Mouse (Mus musculus) heart, adult 2 months (tissue): ENCODE results near the gene Esr1. TPM values are rescaled to one million over a fixed set of nuclear protein-coding genes. Genes with fewer than 3 reads are reported as not detected.

ENCODE experiments used
- DNase-seq, 2 experiments: peaks; one replicate each; pipeline ENCODE4 v3.0.0; 2021
- H3K27ac ChIP-seq: fragments of 200-600 bp; 2 replicates; pipeline ENCODE4 v1.8.1; 2022
- H3K27me3 ChIP-seq: fragments of 200-500 bp; 2 replicates; pipeline ENCODE4 v1.6.1; 2012; ENCODE audit warnings: mild to moderate bottlenecking, low read length, inconsistent platforms, mixed read lengths; ENCODE audit not compliant: control insufficient read depth, insufficient read depth
- H3K36me3 ChIP-seq: fragments of 200-500 bp; 2 replicates; pipeline ENCODE4 v1.6.1; 2012; ENCODE audit warnings: low read length, inconsistent platforms; ENCODE audit not compliant: control insufficient read depth, insufficient read depth
- H3K4me1 ChIP-seq: fragments of 200-500 bp; 2 replicates; pipeline ENCODE4 v1.6.1; 2011; ENCODE audit warnings: low read length; ENCODE audit not compliant: control insufficient read depth, insufficient read depth
- H3K4me3 ChIP-seq: fragments of 200-600 bp; 2 replicates; pipeline ENCODE4 v1.8.1; 2022
- H3K79me2 ChIP-seq: fragments of 200-500 bp; replicated peaks from 2 replicates; pipeline ENCODE4 v1.6.1; 2012; ENCODE audit warnings: mild to moderate bottlenecking, inconsistent platforms, low read length, moderate library complexity, mixed read lengths; ENCODE audit not compliant: control insufficient read depth, insufficient read depth
- H3K9ac ChIP-seq: fragments of 200-500 bp; 2 replicates; pipeline ENCODE4 v1.6.1; 2012; ENCODE audit warnings: low read depth, mild to moderate bottlenecking, control low read depth, inconsistent platforms, low read length, mixed read lengths
- CTCF ChIP-seq: fragments of 200-600 bp; IDR thresholded peaks from 2 replicates; pipeline ENCODE4 v1.8.1; 2022; ENCODE audit warnings: antibody characterized with exemption, mild to moderate bottlenecking, moderate library complexity
- EP300 ChIP-seq: fragments of 200-500 bp; IDR thresholded peaks from 2 replicates; pipeline ENCODE4 v1.6.1; 2011; ENCODE audit warnings: low read depth, low read length, control low read depth; ENCODE audit not compliant: insufficient read depth
- POLR2A ChIP-seq: fragments of 200-500 bp; IDR thresholded peaks from 2 replicates; pipeline ENCODE4 v1.6.1; 2011; ENCODE audit warnings: mild to moderate bottlenecking, low read depth, low read length, control low read depth; ENCODE audit not compliant: insufficient read depth
- WGBS: fragments of 180-500 bp; shearing (Covaris S2); methylation state at CpG from one replicate; pipeline ENCODE4 v1.1.7; 2018; 5-methylcytosine and 5-hydroxymethylcytosine counted together
- intact Hi-C: fragments of 180-260 bp; cut with DNase I; formaldehyde crosslinking; loops from one replicate; pipeline ENCODE4 v1.15.1; 2025
- polyA plus RNA-seq: library from polyadenylated mRNA; depleted of rRNA; stranded (reverse); fragments of >200 nt; gene quantifications from 2 replicates; pipeline ENCODE4 v1.2.3, GENCODE M21; 2012
- total RNA-seq, 2 experiments: library from RNA; stranded (reverse); gene quantifications; 2 replicates each; pipeline ENCODE4 v1.2.3; 2021

Esr1 gene
- total and polyA plus RNA-seq, 3 experiments, result 0.70 to 1.0 (median 0.88) TPM

DNA sequence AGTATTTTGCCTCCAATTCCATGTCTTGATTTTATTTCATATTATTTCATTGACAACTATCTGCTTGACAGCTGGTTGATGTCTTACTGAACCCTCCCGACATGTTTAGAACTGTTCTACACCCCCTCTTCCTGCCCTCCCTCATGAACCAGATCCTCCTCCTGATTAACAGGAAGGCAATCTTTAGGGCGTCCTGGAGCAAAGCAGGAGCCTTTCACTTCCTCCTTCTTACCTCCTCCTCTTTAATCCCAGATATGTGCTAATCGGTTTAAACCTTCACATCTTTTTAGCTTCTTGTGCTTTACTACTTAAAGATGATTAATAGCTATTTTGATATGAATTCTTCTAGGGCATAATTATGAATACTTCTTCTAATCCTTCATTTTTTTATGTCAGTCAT is 166.6 kb downstream of the Esr1 start:
- intact Hi-C loops, result no loop called here
- no peaks in the 10 kb centered on the region for H3K79me2 ChIP-seq
- H3K9ac ChIP-seq, result no peak overlapping the region
- no peaks in the 10 kb centered on the region; the same call in none of the 2 replicates for H3K4me1 ChIP-seq
- no peaks in the 10 kb centered on the region for H3K36me3 ChIP-seq
- no peak for DNase-seq
- H3K4me3 ChIP-seq, result no peak overlapping the region
- H3K27me3 ChIP-seq, result no peaks in the 10 kb centered on the region
- H3K27ac ChIP-seq, result no peak overlapping the region
- no peak for TF ChIP-seq CTCF
- no peak for TF ChIP-seq POLR2A
- TF ChIP-seq EP300, result no peak
- 28% methylated on average over 3 of the region's 3 CpGs for WGBS

DNA sequence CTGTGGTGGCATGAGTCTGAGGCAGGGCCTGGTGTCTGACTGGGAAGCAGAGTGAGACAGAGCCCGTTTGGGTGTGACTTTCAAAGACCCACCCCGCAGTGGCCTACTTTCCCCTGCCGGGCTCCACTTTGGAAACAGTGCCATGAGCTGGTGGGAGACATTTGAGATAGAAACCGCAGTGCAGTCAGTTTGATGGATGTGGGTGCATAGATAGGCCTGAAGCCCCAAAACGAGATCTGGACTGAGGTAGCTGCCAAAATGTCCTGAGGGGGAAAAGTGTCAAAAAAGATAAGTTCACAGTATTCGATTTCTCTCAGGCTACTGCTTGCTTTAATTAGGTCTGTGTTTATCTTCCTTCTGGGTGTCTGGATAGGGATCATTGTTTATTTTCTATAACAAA is 169.5 kb downstream of the Esr1 start:
- intact Hi-C loops, result no loop called here

DNA sequence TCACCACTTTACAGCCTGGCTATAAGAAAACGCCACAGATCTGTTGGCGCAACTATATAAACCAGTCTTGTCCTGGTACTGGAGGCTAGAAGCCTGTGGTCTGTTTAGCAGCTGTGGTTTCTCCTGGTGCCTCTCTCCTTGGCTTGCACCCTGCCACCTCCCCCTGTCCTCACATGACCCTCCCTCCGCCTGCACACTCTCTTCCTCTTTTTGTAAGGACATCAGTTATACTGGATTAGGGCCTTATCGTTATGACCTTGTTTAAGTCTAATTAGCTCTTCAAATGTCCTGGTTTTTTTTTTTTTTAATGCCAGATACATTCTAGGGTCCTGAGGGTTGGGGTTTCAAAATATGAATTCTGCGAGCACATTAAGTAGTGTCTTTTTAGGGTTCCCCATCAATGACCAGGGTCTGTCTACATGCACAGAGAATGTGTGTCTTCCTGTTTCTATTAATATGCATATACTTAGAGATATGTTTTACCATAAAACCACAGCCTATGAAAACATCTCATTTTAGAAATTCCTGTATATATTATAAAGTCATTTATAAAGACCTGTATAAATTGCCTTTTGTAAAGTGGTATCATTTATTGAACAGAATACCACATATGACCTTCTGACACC is 175.7 kb downstream of the Esr1 start:
- H3K79me2 ChIP-seq, result no peaks in the 10 kb centered on the region
- H3K4me1 ChIP-seq, result no peaks in the 10 kb centered on the region
- no peaks in the 10 kb centered on the region for H3K27me3 ChIP-seq
- H3K4me3 ChIP-seq, result no peak overlapping the region
- H3K36me3 ChIP-seq, result no peaks in the 10 kb centered on the region
- no peak overlapping the region for H3K9ac ChIP-seq
- H3K27ac ChIP-seq, result no peak overlapping the region
- intact Hi-C loops, result no loop called here
- peak; percentile 36 to 54 for DNase-seq
- no peak for TF ChIP-seq CTCF
- no peak for TF ChIP-seq EP300
- no peak for TF ChIP-seq POLR2A
- 70% methylated on average over 5 of the region's 5 CpGs for WGBS

More for the DNA sequence above, 169.5 kb downstream of the Esr1 start:
- H3K27me3 ChIP-seq, result no peaks in the 10 kb centered on the region
- H3K9ac ChIP-seq, result no peak overlapping the region
- TF ChIP-seq POLR2A (no peak), CTCF (no peak), EP300 (no peak)
- no peaks in the 10 kb centered on the region for H3K36me3 ChIP-seq
- DNase-seq, result no peak
- 31% methylated on average over 6 of the region's 6 CpGs for WGBS
- no peaks in the 10 kb centered on the region for H3K4me1 ChIP-seq
- no peaks in the 10 kb centered on the region for H3K79me2 ChIP-seq
- H3K4me3 ChIP-seq, result no peak overlapping the region
- H3K27ac ChIP-seq, result no peak overlapping the region

DNA sequence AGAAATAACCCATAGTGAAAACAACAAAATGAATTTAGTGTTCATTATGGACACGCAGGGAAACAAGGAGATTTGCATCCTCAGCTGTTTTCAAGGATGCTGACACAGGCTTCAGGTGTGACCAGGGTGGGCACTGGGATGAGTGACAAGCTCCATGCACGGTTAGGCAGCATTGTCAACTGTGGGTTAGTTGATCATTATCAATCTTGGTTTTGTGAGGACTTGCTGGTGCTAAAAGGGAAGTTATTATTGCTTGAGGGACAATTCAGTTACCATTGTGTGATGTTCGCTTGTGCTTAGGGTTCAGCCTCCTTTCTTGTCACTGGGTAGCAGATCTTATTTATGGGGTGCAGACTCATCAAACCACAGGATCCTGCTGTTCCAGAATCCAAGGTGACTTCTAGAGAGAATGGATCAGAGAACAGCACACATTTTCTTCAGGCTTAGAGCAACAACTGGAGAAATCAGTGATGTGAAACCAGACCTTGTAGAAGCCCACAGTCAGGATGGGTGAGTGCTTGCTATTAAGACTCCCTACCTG is 186.9 kb downstream of the Esr1 start:
- H3K36me3 ChIP-seq, result no peaks in the 10 kb centered on the region
- TF ChIP-seq POLR2A (no peak), CTCF (no peak), EP300 (no peak)
- no peak overlapping the region for H3K4me3 ChIP-seq
- intact Hi-C loops, result no loop called here
- H3K9ac ChIP-seq, result no peak overlapping the region
- H3K27ac ChIP-seq, result no peak overlapping the region
- no peak for DNase-seq
- 68% methylated on average over 3 of the region's 3 CpGs for WGBS
- no peaks in the 10 kb centered on the region for H3K79me2 ChIP-seq
- no peaks in the 10 kb centered on the region for H3K4me1 ChIP-seq
- no peaks in the 10 kb centered on the region for H3K27me3 ChIP-seq

DNA sequence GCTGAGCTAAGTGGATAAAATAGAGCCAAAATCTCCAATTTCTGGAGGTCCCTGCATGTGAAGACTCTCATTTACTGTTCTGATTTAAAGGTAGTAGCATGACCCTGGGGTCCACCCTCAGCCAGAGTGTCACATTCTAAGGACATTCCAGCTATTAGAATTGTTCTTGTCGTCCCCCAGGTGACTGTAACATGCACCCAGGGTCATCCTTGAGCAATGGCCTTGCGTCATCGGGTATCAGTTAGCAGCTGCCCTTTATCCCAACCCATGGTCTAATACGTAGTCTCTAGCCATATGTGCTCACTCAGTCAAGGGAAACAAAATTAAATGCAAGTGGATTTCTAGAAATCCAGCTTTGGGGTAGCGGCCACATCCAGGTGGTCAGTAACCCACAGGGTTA is 213.0 kb downstream of the Esr1 start:
- H3K27me3 ChIP-seq, result no peaks in the 10 kb centered on the region
- TF ChIP-seq EP300, result no peak
- no peak overlapping the region for H3K27ac ChIP-seq
- DNase-seq, result no peak
- no peak overlapping the region for H3K4me3 ChIP-seq
- H3K4me1 ChIP-seq, result no peaks in the 10 kb centered on the region
- no peak overlapping the region for H3K9ac ChIP-seq
- WGBS, result 86% methylated on average over 5 of the region's 5 CpGs
- H3K36me3 ChIP-seq, result no peaks in the 10 kb centered on the region
- H3K79me2 ChIP-seq, result no peaks in the 10 kb centered on the region
- intact Hi-C loops, result no loop called here

DNA sequence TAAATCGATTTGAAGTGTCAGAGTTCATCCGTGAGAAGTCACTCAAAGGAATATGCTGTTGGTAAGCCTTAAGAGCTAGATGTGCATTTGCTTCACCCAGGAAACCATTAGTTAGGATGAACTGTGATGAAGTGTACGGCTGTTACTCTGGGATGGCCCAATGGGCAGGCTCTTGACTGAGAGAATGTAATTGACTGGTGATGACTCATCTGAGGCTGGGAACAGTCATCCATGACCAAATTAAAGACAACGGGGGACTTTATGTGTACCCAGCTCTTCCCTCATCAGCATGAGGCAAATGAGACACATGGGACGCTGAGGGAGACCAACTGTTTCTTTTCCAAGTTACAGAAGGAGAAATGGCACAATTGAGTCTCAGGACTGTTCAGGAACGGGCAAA is 219.2 kb downstream of the Esr1 start:
- Histone ChIP-seq H3K4me3 (no peak overlapping the region), H3K79me2 (no peaks in the 10 kb centered on the region), H3K9ac (no peak overlapping the region), H3K27me3 (no peaks in the 10 kb centered on the region), H3K4me1 (no peaks in the 10 kb centered on the region), H3K36me3 (no peaks in the 10 kb centered on the region), H3K27ac (no peak overlapping the region)
- WGBS, result 81% methylated on average over 6 of the region's 6 CpGs
- TF ChIP-seq CTCF (no peak), EP300 (no peak), POLR2A (no peak)
- intact Hi-C loops, result no loop called here
- no peak for DNase-seq
